Mouse (Mus musculus): ENCODE results near the gene Haus5.

Haus5 gene

DNA sequence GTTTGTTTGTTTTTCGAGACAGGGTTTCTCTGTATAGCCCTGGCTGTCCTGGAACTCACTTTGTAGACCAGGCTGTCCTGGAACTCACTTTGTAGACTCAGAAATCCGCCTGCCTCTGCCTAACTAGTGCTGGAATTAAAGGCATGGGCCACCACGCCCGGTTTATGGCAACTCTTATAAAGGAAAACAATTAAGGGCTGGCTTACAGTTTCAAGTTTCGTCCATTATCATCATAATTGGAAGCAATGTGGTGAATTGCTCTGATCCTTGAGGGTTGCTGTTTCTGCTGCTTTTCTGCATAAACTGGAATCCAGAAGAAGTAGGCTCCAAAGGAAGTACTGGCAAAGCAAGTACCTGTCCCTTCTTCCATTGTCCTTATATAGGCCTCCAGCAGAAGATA lies 38.1 kb downstream of the Haus5 start:
- peak in 1 of 2 experiments; percentile 28 for DNase-seq (ENCODE audit: inconsistent age in 2 of 2, low spot score in 1 of 2)

- DNase-seq (ENCODE audit: inconsistent age in 2 of 2, low spot score in 1 of 2), result peak; percentile 90 to 94
Observed at GRCm38 (mm10) chr7:30625530-30626384, 39.0 kb downstream of the Haus5 start, which contains the start of gene Cox6b1. Gene Cox6b1 (minus strand): TSS chr7:30626151.

DNA sequence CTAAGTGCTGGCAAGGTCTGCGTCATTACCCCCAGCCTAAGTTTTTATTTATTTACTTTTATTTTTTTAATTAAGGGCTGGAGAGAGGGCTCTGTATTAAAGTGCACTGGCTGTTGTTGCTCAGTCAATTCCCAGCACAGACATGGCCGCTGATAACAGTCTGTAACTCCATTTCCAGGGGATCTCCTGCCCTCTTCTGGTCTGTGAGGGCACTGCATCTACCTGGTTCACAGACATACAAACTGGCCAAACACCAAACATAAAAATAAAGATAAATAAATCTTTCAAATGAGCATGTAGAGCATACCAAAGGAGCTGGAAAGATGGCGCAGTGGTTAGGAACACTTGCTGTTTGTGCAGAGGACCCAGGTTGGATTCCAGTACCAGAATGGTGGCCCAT lies 45.6 kb downstream of the Haus5 start:
- DNase-seq (ENCODE audit: inconsistent age in 2 of 2, low spot score in 1 of 2), result peak in 1 of 2 experiments; percentile 65

DNA sequence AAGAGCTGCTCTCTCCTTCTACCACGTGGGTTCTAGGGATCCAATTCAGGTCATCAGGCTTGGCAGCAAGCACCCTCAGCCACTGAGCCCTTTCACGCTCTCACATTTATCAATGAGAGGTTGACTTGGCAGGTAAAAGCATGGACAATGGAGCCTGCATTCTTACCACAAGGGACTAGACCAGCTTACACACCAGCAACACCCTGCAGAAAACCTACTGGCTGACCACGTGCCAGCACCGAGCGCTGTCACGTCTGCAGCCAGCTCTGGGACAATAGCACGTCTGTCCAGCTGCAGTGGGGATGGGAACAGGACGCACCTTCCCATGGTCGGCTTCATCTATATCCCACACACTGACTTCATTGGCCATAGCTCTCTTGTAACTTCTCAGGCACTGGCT lies 46.1 kb downstream of the Haus5 start:
- no peak for DNase-seq (ENCODE audit: inconsistent age in 2 of 2, low spot score in 1 of 2)

DNA sequence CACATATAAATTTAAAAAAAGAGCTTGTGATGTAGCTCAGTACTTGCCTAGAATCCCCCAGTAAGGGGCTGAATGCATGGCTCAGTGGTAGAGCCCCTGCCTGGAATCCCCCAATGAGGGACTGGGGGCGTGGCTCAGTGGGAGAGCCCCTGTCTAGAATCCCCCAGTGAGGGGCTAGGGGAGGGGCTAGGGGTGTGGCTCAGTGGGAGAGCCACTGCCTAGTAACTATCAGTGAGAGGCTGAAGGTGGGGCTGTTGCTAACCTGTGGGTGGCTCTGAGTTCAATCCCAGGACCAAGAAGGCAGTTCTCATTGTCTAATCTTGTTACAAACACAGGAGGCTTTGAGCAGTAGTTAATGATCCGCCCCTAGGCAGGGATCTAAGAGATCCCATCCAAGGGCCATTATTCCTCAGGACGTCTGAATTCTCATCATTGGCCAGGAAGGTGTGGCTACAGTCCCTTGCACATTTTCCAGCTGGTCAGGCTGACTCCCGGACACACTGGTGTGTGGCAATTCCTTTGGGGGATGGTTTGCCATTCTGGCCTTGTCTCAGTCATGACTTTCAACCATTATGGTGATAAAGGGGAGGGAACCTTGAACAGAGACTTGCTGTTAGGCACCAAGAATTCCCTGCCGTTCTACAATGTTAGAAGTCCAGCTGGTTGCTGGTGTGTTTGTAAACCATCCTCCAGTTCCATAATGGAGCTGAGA lies 49.6 kb downstream of the Haus5 start:
- peak in 1 of 2 experiments; percentile 83 for DNase-seq (ENCODE audit: inconsistent age in 2 of 2, low spot score in 1 of 2)

- no peak for DNase-seq (ENCODE audit: inconsistent age in 2 of 2, low spot score in 1 of 2)
Observed at GRCm38 (mm10) chr7:30614454-30614853, 50.3 kb downstream of the Haus5 start.

DNA sequence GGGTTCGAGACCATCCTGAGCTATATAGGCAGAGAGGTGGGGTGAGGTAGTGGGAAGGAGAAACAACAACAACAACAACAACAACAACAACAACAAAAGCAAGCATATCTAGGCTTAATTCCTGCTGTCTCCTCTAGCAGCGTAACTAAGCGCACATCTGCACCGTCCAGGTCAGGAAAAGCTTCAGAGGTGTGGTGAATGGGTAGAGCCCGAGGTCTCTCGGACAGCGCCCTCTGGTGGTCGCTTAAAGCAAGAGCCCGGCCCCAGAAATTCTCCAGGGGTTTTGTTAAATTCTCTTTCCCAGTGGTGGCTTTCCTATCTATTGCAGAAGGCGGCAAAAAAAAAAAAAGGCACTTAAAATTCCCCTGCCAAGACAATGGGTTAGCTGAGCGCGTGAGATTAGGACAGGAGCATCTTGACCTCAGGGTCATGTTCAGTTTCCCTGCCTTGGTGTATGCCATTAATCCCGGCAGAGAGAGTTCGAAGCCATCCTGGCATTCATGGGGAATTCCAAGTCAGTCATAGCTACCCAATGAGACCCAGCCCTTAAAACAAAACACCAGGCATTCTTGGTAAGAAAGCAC lies 51.2 kb downstream of the Haus5 start:
- DNase-seq (ENCODE audit: inconsistent age in 2 of 2, low spot score in 1 of 2), result peak; percentile 55 to 86

GRCm38 (mm10) chr7:30612654-30613402 lies 52.0 kb downstream of the Haus5 start, which contains the start of gene Upk1a:
Gene Upk1a (minus strand): TSS chr7:30612847.
- DNase-seq (ENCODE audit: inconsistent age in 2 of 2, low spot score in 1 of 2), result no peak

DNA sequence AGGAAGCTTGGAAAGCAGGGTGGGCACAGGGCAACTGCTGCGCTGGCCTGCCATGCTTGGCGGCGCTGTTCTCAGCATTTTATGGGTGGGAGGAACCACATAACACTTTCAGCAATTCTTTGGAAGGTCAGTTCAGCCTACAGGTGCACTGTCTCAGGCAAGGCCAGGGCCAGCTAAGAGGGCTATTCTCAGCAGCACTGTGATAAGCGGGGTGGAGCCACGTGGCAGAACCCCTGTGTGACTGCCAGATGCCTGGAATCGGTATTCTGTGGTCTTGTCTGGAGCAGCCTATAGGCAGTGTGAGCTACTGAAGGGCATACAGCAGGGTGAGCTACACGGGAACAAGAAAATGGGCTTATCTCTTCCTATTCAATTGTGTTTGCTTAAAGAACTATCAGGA lies 54.8 kb downstream of the Haus5 start:
- DNase-seq (ENCODE audit: inconsistent age in 2 of 2, low spot score in 1 of 2), result no peak

- DNase-seq (ENCODE audit: inconsistent age in 2 of 2, low spot score in 1 of 2), result no peak
Observed at GRCm38 (mm10) chr7:30608476-30608875, 56.3 kb downstream of the Haus5 start.

DNA sequence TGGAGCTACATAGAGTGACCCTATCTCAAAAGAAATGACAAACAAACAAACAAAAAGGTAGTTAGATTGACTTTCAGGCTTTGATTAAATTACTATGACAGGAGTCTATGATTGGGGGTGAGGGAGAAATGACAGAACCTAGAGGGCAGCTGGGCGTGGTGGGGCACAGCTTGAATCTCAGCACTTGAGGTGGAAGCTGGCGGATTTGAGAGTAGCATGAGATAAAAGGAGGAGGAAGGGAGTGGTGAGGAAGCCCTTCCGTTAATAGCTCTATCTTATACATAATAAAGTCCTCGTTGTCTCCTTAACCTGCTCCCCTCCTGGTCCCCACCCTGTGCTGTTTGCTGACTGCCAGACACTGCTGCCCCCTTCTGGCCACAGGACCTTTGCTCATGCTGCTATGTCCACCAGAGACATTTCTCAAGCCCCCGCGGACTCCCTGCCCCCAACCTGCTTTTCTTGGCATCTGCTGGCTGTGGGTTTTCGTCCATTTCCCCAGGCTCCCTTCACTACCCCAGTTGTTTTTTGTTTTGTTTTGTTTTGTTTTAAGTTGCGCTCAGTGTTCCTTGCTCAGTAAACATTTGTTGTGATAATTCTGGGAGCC lies 57.0 kb downstream of the Haus5 start:
- DNase-seq (ENCODE audit: inconsistent age in 2 of 2, low spot score in 1 of 2), result peak in 1 of 2 experiments; percentile 76

DNA sequence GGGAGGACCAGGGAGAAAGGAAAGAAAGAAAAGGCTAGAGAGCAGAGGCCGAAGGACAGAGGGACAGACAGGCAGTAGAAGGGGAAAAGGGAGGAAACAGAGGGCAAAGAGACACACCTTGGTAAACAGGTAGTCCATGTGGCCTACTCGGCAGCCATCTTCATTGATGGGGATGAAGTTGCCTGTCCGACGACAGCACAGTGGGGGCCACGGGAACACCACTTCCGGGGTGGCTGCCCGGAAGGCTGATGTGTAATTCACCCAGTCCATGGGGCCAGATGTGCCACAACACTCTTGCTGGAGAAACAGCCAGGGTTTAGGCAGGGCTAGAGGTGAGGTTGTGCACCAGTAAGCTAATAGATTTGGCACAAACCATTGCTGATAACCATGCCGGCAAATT lies 59.9 kb downstream of the Haus5 start:
- DNase-seq (ENCODE audit: inconsistent age in 2 of 2, low spot score in 1 of 2), result no peak

DNA sequence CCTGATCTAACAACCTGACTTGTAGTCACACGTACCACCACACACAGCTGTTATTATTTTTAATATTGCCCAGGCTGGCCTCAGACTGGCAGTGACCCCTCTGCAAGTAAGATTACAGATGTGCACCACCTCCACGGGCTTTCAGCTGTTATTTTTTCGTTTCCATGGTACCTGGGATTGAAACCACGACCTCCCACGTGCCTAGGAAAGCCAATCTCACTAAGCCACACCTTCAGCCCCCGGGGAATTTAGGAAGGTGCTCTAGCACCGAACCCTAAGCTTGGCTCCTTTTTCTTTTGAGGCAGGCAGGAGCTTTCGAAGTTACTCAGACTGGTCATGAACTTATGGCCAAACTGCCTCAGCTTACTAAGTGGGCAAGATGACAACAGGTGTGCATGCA lies 60.4 kb downstream of the Haus5 start:
- no peak for DNase-seq (ENCODE audit: inconsistent age in 2 of 2, low spot score in 1 of 2)

Data from adrenal gland, adult (tissue).